Mouse (Mus musculus) forebrain, embryonic 16.5 days (tissue): Measurements from ENCODE around the gene E330017A01Rik. TPM values are rescaled to one million over a fixed set of nuclear protein-coding genes. Genes with fewer than 3 reads are reported as not detected.

Source experiments
- ATAC-seq: fragments of 200-750 bp; cut with Nextera tagmentation; 2 replicates; pipeline ENCODE4 v1.8.0; 2017; ENCODE audit warnings: mild to moderate bottlenecking, moderate library complexity
- H3K27ac ChIP-seq: fragments of 300-500 bp; sonication (generic); 2 replicates; pipeline ENCODE4 v1.5.1; 2014; ENCODE audit warnings: low read length, control low read depth
- H3K27me3 ChIP-seq: fragments of 300-500 bp; sonication (generic); replicated peaks from 2 replicates; pipeline ENCODE4 v1.6.1; 2014; ENCODE audit warnings: low read length; ENCODE audit not compliant: control insufficient read depth, insufficient read depth
- H3K36me3 ChIP-seq: fragments of 300-500 bp; sonication (generic); 2 replicates; pipeline ENCODE4 v1.6.1; 2014; ENCODE audit not compliant: control insufficient read depth, insufficient read depth
- H3K4me1 ChIP-seq: fragments of 300-500 bp; sonication (generic); replicated peaks from 2 replicates; pipeline ENCODE4 v1.6.1; 2014; ENCODE audit warnings: low read length; ENCODE audit not compliant: control insufficient read depth, insufficient read depth
- H3K4me2 ChIP-seq: fragments of 300-500 bp; sonication (generic); 2 replicates; pipeline ENCODE4 v1.6.1; 2014; ENCODE audit warnings: mild to moderate bottlenecking, low read length, control low read depth
- H3K4me3 ChIP-seq: fragments of 300-500 bp; sonication (generic); replicated peaks from 2 replicates; pipeline ENCODE4 v1.5.1; 2014; ENCODE audit warnings: mild to moderate bottlenecking, low read length, control low read depth
- H3K9ac ChIP-seq: fragments of 300-500 bp; sonication (generic); replicated peaks from 2 replicates; pipeline ENCODE4 v1.6.1; 2014; ENCODE audit warnings: low read depth, low read length, control low read depth
- H3K9me3 ChIP-seq: fragments of 300-500 bp; sonication (generic); 2 replicates; pipeline ENCODE4 v1.6.1; 2016; ENCODE audit warnings: low read length; ENCODE audit not compliant: control insufficient read depth
- WGBS: fragments of 180-500 bp; shearing (Covaris S2); extraction: QIAGEN DNeasy Blood & Tissue Kit; methylation state at CpG from one replicate; pipeline ENCODE4 v1.1.7; 2014; 5-methylcytosine and 5-hydroxymethylcytosine counted together
- polyA plus RNA-seq: library from polyadenylated mRNA; unstranded; fragments of >200 nt; fragmentation: Nextera tagmentation; extraction: Ambion mirVana; gene quantifications from 2 replicates; pipeline ENCODE4 v1.2.1, GENCODE M21; 2015

The E330017A01Rik gene
- polyA plus RNA-seq, 1 experiment from 2014 or later: not detected

DNA sequence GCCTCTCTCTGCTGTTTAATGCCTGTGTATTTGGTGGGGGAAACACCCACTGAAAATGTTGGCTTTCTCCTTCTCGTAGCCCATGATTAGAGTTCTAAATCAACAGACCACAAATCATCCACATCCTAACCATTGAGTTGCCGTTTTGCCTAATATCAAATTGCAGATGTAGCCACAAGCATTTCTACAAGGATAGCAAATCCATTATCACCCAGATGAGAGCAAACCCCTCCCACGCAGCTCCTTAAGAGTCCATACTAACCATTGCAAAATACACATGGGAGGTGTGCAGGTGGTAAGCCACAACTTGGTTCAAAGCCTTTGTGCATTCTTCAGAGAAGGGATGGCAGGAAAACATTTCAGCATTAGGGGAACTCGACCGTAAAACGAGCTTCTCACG, 523 bp downstream of the E330017A01Rik start:
- ATAC-seq: no peak
- H3K9ac ChIP-seq: no peak overlapping the region
- WGBS: 76% methylated on average over 7 of the region's 7 CpGs

DNA sequence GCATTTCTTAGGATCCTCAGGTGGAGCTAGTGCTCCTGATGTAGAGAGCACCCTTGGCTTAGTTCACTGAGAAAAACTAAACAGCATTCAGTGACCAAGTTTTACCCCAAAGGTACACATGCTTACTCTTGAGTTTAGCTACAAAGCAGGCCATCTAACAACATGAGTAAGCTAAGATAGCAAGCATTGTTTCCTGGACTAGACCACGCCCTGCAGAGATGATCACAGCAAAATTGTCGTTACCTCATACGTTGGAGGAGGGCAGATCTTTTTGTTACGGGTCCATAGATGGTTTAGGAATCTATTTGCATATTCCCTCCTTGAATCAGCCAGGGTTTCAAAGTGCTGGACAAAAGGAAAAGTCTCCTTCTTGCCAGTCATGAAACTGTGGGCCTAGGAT, 1.1 kb downstream of the E330017A01Rik start:
- Histone ChIP-seq H3K4me3 (no peak overlapping the region), H3K27ac (no peak overlapping the region), H3K27me3 (no peaks in the 10 kb centered on the region), H3K9me3 (no peaks in the 10 kb centered on the region), H3K4me1 (no peaks in the 10 kb centered on the region), H3K4me2 (no peak overlapping the region), H3K9ac (no peak overlapping the region), H3K36me3 (no peaks in the 10 kb centered on the region)
- ATAC-seq: no peak
- WGBS: 84% methylated on average over 4 of the region's 4 CpGs

More for the DNA sequence above, 523 bp downstream of the E330017A01Rik start:
- Histone ChIP-seq H3K4me2 (no peak overlapping the region), H3K9me3 (no peaks in the 10 kb centered on the region), H3K4me1 (no peaks in the 10 kb centered on the region), H3K4me3 (no peak overlapping the region), H3K36me3 (no peaks in the 10 kb centered on the region), H3K27me3 (no peaks in the 10 kb centered on the region), H3K27ac (no peak overlapping the region)

DNA sequence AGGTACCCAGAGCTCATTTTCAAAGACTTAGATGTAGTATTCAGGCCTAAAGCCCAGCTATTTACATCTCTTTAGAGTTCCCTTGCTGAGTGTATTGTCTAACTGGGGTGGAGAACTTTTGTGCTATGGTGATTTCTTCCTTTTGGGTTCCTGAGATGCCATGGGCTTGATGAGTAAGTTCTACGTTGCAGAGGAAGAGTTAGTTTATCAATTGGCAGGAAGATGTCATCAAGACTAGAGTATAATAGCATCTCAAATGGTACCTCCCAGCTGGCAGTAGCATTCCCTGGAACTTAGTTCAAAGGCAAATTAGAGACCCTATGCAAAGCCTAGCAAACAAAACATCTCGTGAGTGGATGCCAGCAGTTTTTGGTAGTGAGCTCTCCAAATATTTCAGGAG, 2.7 kb downstream of the E330017A01Rik start:
- H3K4me2 ChIP-seq: no peak overlapping the region
- H3K27me3 ChIP-seq: no peaks in the 10 kb centered on the region
- H3K9ac ChIP-seq: no peak overlapping the region
- no peak for ATAC-seq
- no peak overlapping the region for H3K4me3 ChIP-seq
- no peak overlapping the region for H3K27ac ChIP-seq
- WGBS: 54% methylated on average over 2 of the region's 2 CpGs
- no peaks in the 10 kb centered on the region for H3K36me3 ChIP-seq
- H3K9me3 ChIP-seq: no peaks in the 10 kb centered on the region
- H3K4me1 ChIP-seq: no peaks in the 10 kb centered on the region

DNA sequence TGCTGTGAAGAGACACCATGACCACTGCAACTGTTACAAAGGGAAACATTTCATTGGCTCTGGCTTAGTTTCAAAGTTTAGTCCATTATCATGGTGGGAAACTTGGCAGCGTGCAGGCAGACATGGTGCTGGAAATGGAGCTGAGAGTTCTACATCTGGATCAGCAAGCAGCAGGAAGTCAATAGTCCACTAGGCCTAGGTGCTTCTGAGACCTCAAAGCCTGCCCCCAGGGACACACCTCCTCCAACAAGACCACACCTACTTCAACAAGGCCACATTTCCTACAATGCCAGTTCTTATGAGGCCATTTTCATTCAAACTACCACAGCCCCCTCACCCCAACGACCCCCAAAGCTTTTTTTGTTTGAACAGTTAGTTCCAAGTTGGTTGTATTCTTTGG, 8.8 kb downstream of the E330017A01Rik start:
- H3K27me3 ChIP-seq: no peaks in the 10 kb centered on the region
- H3K4me2 ChIP-seq: no peak overlapping the region
- 67% methylated on average over 2 of the region's 2 CpGs for WGBS
- H3K9ac ChIP-seq: no peak overlapping the region
- H3K4me3 ChIP-seq: no peak overlapping the region
- H3K9me3 ChIP-seq: no peaks in the 10 kb centered on the region
- no peak overlapping the region for H3K27ac ChIP-seq
- no peaks in the 10 kb centered on the region for H3K4me1 ChIP-seq
- no peak for ATAC-seq
- H3K36me3 ChIP-seq: no peaks in the 10 kb centered on the region

DNA sequence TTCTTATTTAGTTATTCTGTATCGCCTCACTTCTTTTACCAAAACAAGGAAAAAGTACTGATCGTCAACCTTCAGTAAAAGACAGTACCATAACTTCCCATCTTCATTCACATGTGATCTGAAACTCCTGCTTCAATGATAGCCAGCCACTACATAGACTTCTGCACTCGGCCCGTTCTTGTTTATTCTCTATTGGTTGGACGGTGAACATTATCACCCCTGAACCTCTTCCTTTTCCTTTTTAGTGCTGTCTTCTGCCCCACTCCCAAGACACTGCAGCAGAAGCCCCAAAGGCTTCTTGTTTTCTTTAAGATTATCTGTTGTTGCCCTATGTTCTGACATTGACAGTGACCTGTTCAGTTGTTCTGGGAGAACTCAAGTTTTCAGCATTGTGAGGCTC, 9.6 kb downstream of the E330017A01Rik start:
- Histone ChIP-seq H3K4me1 (no peaks in the 10 kb centered on the region), H3K27me3 (no peaks in the 10 kb centered on the region), H3K27ac (no peak overlapping the region), H3K4me3 (no peak overlapping the region), H3K36me3 (no peaks in the 10 kb centered on the region), H3K9ac (no peak overlapping the region), H3K9me3 (no peaks in the 10 kb centered on the region), H3K4me2 (no peak overlapping the region)
- 95% methylated on average over 5 of the region's 5 CpGs for WGBS
- ATAC-seq: no peak

DNA sequence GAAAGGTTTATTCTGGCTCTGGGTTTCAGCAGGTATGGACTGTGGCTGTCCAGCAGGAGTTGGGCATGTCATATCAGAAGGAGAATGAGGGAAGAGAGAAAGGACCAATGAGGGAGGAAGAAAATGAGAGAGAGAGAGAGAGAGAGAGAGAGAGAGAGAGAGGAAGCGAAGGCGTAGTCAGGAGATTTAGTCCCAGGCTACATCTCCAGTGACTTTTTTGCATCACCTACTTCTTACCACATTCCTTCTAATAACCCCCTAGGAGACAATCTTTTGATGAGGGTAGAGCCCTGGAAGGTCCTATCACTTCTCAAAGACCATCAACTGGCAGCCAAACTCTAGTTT, 10.2 kb downstream of the E330017A01Rik start:
- Histone ChIP-seq H3K27me3 (no peaks in the 10 kb centered on the region), H3K4me1 (no peaks in the 10 kb centered on the region), H3K9me3 (no peaks in the 10 kb centered on the region), H3K4me2 (no peak overlapping the region), H3K27ac (no peak overlapping the region), H3K9ac (no peak overlapping the region), H3K36me3 (no peaks in the 10 kb centered on the region), H3K4me3 (no peak overlapping the region)
- no peak for ATAC-seq
- 100% methylated on average over 2 of the region's 2 CpGs for WGBS

DNA sequence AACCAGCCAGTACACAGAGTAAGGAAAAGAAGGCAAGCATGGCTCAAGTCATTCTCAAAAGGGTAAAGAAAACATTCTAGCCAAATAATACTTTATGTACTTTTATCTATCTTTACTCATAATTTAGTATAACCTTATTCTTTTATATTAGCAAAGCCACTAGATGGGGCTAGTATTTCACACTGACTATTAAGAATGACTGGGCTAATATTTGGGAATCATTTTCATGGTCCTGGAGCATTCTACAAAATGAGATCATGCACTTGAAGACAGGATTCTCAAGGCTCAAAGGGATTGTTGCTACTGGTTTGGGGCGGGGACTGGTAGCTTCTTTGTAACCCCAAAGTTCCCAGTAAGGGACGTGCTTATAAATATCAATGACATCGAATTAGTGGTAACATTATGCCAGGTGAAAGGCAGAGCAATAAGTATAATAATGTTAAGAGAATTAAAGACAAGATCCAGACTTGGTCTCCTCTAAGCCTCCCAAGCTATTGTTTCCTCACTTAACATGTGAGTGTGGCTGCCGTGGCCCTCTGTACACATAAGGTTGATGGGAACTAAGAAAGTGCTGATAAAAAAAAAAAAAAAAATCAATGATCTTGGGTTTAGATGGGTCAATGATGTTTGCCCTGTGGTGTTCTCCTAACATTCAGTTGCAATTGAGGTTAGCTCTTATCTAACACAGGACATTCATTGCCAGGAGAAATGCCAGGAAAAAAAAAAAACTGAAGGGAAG, 10.8 kb downstream of the E330017A01Rik start:
- H3K4me2 ChIP-seq: no peak overlapping the region
- no peaks in the 10 kb centered on the region for H3K9me3 ChIP-seq
- WGBS: 90% methylated on average over 4 of the region's 4 CpGs
- ATAC-seq: no peak
- no peak overlapping the region for H3K9ac ChIP-seq
- no peaks in the 10 kb centered on the region for H3K4me1 ChIP-seq
- no peaks in the 10 kb centered on the region for H3K36me3 ChIP-seq
- H3K27ac ChIP-seq: no peak overlapping the region
- H3K27me3 ChIP-seq: no peaks in the 10 kb centered on the region
- no peak overlapping the region for H3K4me3 ChIP-seq

DNA sequence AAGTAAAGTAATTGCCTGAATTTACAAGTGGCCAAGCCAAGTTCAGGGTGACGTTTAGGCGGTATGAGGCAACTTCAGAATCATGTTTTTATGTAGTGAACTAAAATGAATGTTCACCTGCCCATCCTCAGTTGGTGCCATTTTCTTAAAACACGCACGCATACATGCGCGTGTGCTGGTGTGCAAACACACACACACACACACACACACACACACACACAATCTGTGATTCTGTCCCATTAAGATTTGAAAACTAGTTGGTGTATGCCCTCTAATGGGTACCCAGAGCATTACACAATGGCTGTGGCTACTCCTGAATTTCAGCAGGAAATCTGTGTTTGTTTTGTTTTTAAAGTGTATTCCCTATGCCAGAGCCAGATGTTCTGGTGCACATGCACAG, 14.6 kb downstream of the E330017A01Rik start:
- H3K9ac ChIP-seq: no peak overlapping the region
- H3K4me3 ChIP-seq: no peak overlapping the region
- no peak for ATAC-seq
- H3K9me3 ChIP-seq: no peaks in the 10 kb centered on the region
- WGBS: 90% methylated on average over 6 of the region's 6 CpGs
- no peak overlapping the region for H3K4me2 ChIP-seq
- H3K4me1 ChIP-seq: no peaks in the 10 kb centered on the region
- no peaks in the 10 kb centered on the region for H3K27me3 ChIP-seq
- no peaks in the 10 kb centered on the region for H3K36me3 ChIP-seq
- no peak overlapping the region for H3K27ac ChIP-seq

DNA sequence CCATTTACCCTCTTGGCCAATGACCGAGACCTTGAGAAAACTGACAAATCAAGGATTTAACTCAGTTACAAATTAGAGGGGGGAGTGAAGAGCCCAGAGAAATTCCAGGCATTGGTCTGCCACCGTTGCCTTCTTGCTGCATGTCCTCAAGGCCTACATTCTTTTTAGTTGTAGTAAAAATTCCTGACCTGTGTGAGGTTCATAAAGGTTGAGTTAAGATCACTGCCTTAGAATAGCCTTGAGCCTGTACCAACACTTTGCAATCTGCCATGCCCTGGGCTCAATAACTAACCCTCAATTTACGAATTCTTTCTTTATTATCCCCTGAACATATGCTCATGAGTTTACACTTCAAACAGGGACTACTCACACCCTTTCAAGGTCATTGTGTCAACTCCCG, 15.4 kb downstream of the E330017A01Rik start:
- Histone ChIP-seq H3K27me3 (no peaks in the 10 kb centered on the region), H3K36me3 (no peaks in the 10 kb centered on the region), H3K9ac (no peak overlapping the region), H3K4me3 (no peak overlapping the region), H3K4me1 (no peaks in the 10 kb centered on the region), H3K9me3 (no peaks in the 10 kb centered on the region), H3K27ac (no peak overlapping the region), H3K4me2 (no peak overlapping the region)
- no peak for ATAC-seq
- 75% methylated on average over 4 of the region's 4 CpGs for WGBS

DNA sequence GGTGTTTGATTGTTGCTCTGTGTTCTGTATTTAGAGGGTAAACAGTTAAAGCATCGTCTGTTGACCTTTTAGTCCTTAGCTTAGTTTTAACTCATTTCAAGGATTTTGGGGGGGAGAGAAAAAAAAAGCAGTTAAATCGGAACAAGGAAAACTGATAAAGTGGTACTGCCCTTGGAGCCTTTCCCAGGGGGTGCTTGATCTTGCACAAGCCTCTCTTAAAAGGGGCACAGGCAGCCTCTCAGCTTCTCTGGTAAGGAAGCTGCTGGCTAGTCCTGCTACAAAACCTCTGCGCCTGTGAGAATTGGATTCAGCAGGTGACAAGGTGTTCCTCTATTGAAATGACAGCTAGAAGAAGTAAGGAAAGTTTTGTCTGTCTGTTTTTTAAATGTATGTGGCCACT, 16.2 kb downstream of the E330017A01Rik start:
- 94% methylated on average over 3 of the region's 3 CpGs for WGBS
- Histone ChIP-seq H3K4me1 (no peaks in the 10 kb centered on the region), H3K4me3 (no peak overlapping the region), H3K9me3 (no peaks in the 10 kb centered on the region), H3K27me3 (no peaks in the 10 kb centered on the region), H3K36me3 (no peaks in the 10 kb centered on the region), H3K4me2 (no peak overlapping the region), H3K9ac (no peak overlapping the region), H3K27ac (no peak overlapping the region)
- no peak for ATAC-seq
